Mouse (Mus musculus): ENCODE measurements at regions not wholly inside any gene's neighbourhood (a gene's known extent, or its start where the extent isn't known, plus 50 kb on each side); places are given as distances from the start of the nearest gene placed in this dataset.
A peak's percentile ranks its signal among the peaks of the same experiment; 100 is the strongest.
"Not testable (repeated sequence)": the region's sequence is repeated elsewhere in the genome, so short reads cannot be mapped to it uniquely, and the experiment has no call there.

- peak; percentile 79 for DNase-seq
Measured at GRCm38 (mm10) chr2:147307488-147308386, 54.0 kb upstream of the Pax1 start.

GRCm38 (mm10) chr2:147306728-147307127 is 55.0 kb upstream of the Pax1 start:
- DNase-seq = no peak

GRCm38 (mm10) chr2:147305262-147305661 is 56.5 kb upstream of the Pax1 start:
- peak; percentile 16 for DNase-seq

- no peak for DNase-seq
Measured at GRCm38 (mm10) chr2:147300503-147300902, 61.2 kb upstream of the Pax1 start.

GRCm38 (mm10) chr2:147299359-147299758 is 62.4 kb upstream of the Pax1 start:
- DNase-seq = no peak

- peak; percentile 83 for DNase-seq
Measured at GRCm38 (mm10) chr2:147298499-147298896, 63.2 kb upstream of the Pax1 start.

- no peak for DNase-seq
Measured at GRCm38 (mm10) chr2:147297876-147298498, 63.7 kb upstream of the Pax1 start.

GRCm38 (mm10) chr2:147294926-147295325 is 66.8 kb upstream of the Pax1 start:
- not testable (repeated sequence) for DNase-seq

GRCm38 (mm10) chr2:147293294-147293688 is 68.4 kb upstream of the Pax1 start:
- DNase-seq = no peak

- DNase-seq = no peak
Measured at GRCm38 (mm10) chr2:147292387-147293293, 69.1 kb upstream of the Pax1 start.

- no peak for DNase-seq
Measured at GRCm38 (mm10) chr2:147283390-147283789, 78.3 kb upstream of the Pax1 start.

GRCm38 (mm10) chr2:147277636-147278035 is 83.6 kb upstream of the Nkx2-2 start:
- DNase-seq = no peak

GRCm38 (mm10) chr2:147269171-147269570 is 75.1 kb upstream of the Nkx2-2 start:
- DNase-seq = no peak

GRCm38 (mm10) chr2:147267901-147268300 is 73.9 kb upstream of the Nkx2-2 start:
- no peak for DNase-seq

- DNase-seq = no peak
Measured at GRCm38 (mm10) chr2:147267257-147267656, 73.2 kb upstream of the Nkx2-2 start.

- DNase-seq = peak; percentile 74
Measured at GRCm38 (mm10) chr2:147256696-147257095, 62.7 kb upstream of the Nkx2-2 start.

GRCm38 (mm10) chr2:147254944-147255343 is 60.9 kb upstream of the Nkx2-2 start:
- DNase-seq = no peak

GRCm38 (mm10) chr2:147254137-147254536 is 60.1 kb upstream of the Nkx2-2 start:
- DNase-seq = no peak

GRCm38 (mm10) chr2:147247981-147248514 is 54.0 kb upstream of the Nkx2-2 start:
- DNase-seq = no peak

GRCm38 (mm10) chr2:147247238-147247637 is 53.2 kb upstream of the Nkx2-2 start:
- DNase-seq = no peak

GRCm38 (mm10) chr2:147244406-147244805 is 50.4 kb upstream of the Nkx2-2 start:
- no peak for DNase-seq
